Mouse (Mus musculus): ENCODE data around the gene Mon2. TPM values are rescaled to one million over a fixed set of nuclear protein-coding genes. Genes with fewer than 3 reads are reported as not detected.
A peak's percentile ranks its signal among the peaks of the same experiment; 100 is the strongest.

Gene Mon2
- polyA plus RNA-seq, 1 experiment from 2014 or later: 43.3 TPM

GRCm38 (mm10) chr10:122964241-122964636 is 112.1 kb downstream of the Mon2 start:
- Histone ChIP-seq H3K27me3 (ENCODE audit: control insufficient read depth, insufficient read depth, low read length) (no peaks in the 10 kb centered on the region), H3K27ac (peak overlapping the region; percentile 78), H3K9ac (peak overlapping the region; percentile 55; the same call in 1 of the 2 replicates), H3K4me2 (replicated peaks) (peak overlapping the region; percentile 50), H3K4me3 (replicated peaks; ENCODE audit: low read length) (no peak overlapping the region), H3K36me3 (replicated peaks; ENCODE audit: control insufficient read depth, insufficient read depth) (no peaks in the 10 kb centered on the region), H3K4me1 (replicated peaks; ENCODE audit: control insufficient read depth, insufficient read depth, low read length) (peaks cover 24% of the 10 kb centered on the region), H3K9me3 (ENCODE audit: control insufficient read depth, low read length) (no peaks in the 10 kb centered on the region)
- 14% methylated on average over 4 of the region's 4 CpGs for WGBS
- ATAC-seq (ENCODE audit: low FRiP score) (peak; percentile 44; the same call in 1 of the 2 replicates), DNase-seq (ENCODE audit: low spot score) (no peak)

- Histone ChIP-seq H3K9ac (peak overlapping the region; percentile 55), H3K4me1 (replicated peaks; ENCODE audit: control insufficient read depth, insufficient read depth, low read length) (peaks cover 24% of the 10 kb centered on the region)
Observed at GRCm38 (mm10) chr10:122963463-122964240, 112.7 kb downstream of the Mon2 start.

GRCm38 (mm10) chr10:122962651-122963050 is 113.7 kb downstream of the Mon2 start:
- WGBS: 55% methylated on average over 9 of the region's 9 CpGs
- DNase-seq (ENCODE audit: low spot score) (no peak), ATAC-seq (ENCODE audit: low FRiP score) (no peak)
- no peak overlapping the region for H3K9ac ChIP-seq
- H3K27me3 ChIP-seq (ENCODE audit: control insufficient read depth, insufficient read depth, low read length): no peaks in the 10 kb centered on the region
- no peak overlapping the region for H3K4me2 ChIP-seq (replicated peaks)
- no peak overlapping the region for H3K27ac ChIP-seq
- no peaks in the 10 kb centered on the region for H3K9me3 ChIP-seq (ENCODE audit: control insufficient read depth, low read length)
- peaks cover 24% of the 10 kb centered on the region for H3K4me1 ChIP-seq (replicated peaks; ENCODE audit: control insufficient read depth, insufficient read depth, low read length)
- H3K4me3 ChIP-seq (replicated peaks; ENCODE audit: low read length): no peak overlapping the region
- H3K36me3 ChIP-seq (replicated peaks; ENCODE audit: control insufficient read depth, insufficient read depth): no peaks in the 10 kb centered on the region

More at GRCm38 (mm10) chr10:122963463-122964240, 112.7 kb downstream of the Mon2 start:
- H3K9me3 ChIP-seq (ENCODE audit: control insufficient read depth, low read length): no peaks in the 10 kb centered on the region
- H3K36me3 ChIP-seq (replicated peaks; ENCODE audit: control insufficient read depth, insufficient read depth): no peaks in the 10 kb centered on the region
- H3K4me3 ChIP-seq (replicated peaks; ENCODE audit: low read length): peak overlapping the region; percentile 21
- DNase-seq (ENCODE audit: low spot score) (peak; percentile 48), ATAC-seq (ENCODE audit: low FRiP score) (peak; percentile 61; the same call in 1 of the 2 replicates)
- H3K27ac ChIP-seq: peak overlapping the region; percentile 78
- WGBS: 1% methylated on average over 21 of the region's 21 CpGs
- no peaks in the 10 kb centered on the region for H3K27me3 ChIP-seq (ENCODE audit: control insufficient read depth, insufficient read depth, low read length)
- H3K4me2 ChIP-seq (replicated peaks): peak overlapping the region; percentile 50

- ATAC-seq (ENCODE audit: low FRiP score) (no peak), DNase-seq (ENCODE audit: low spot score) (no peak)
- WGBS: 66% methylated on average over 9 of the region's 9 CpGs
- Histone ChIP-seq H3K36me3 (replicated peaks; ENCODE audit: control insufficient read depth, insufficient read depth) (no peaks in the 10 kb centered on the region), H3K4me2 (replicated peaks) (no peak overlapping the region), H3K4me1 (replicated peaks; ENCODE audit: control insufficient read depth, insufficient read depth, low read length) (peaks cover 24% of the 10 kb centered on the region), H3K9me3 (ENCODE audit: control insufficient read depth, low read length) (no peaks in the 10 kb centered on the region), H3K27me3 (ENCODE audit: control insufficient read depth, insufficient read depth, low read length) (no peaks in the 10 kb centered on the region), H3K9ac (no peak overlapping the region), H3K27ac (no peak overlapping the region), H3K4me3 (replicated peaks; ENCODE audit: low read length) (no peak overlapping the region)
Observed at GRCm38 (mm10) chr10:122961494-122961893, 114.8 kb downstream of the Mon2 start.

- H3K4me2 ChIP-seq (replicated peaks): no peak overlapping the region
- ATAC-seq (ENCODE audit: low FRiP score): no peak; the same call in 1 of the 2 replicates
- no peak overlapping the region; the same call in 1 of the 2 replicates for H3K9ac ChIP-seq
- no peaks in the 10 kb centered on the region for H3K27me3 ChIP-seq (ENCODE audit: control insufficient read depth, insufficient read depth, low read length)
- H3K27ac ChIP-seq: no peak overlapping the region
- no peak for DNase-seq (ENCODE audit: low spot score)
- no peaks in the 10 kb centered on the region for H3K36me3 ChIP-seq (replicated peaks; ENCODE audit: control insufficient read depth, insufficient read depth)
- H3K4me1 ChIP-seq (replicated peaks; ENCODE audit: control insufficient read depth, insufficient read depth, low read length): peaks cover 24% of the 10 kb centered on the region
- H3K9me3 ChIP-seq (ENCODE audit: control insufficient read depth, low read length): no peaks in the 10 kb centered on the region
- WGBS: 66% methylated on average over 16 of the region's 16 CpGs
- H3K4me3 ChIP-seq (replicated peaks; ENCODE audit: low read length): no peak overlapping the region
Observed at GRCm38 (mm10) chr10:122960738-122961137, 115.6 kb downstream of the Mon2 start.

GRCm38 (mm10) chr10:122960216-122960615 is 116.1 kb downstream of the Mon2 start:
- Histone ChIP-seq H3K4me3 (replicated peaks; ENCODE audit: low read length) (no peak overlapping the region), H3K9ac (no peak overlapping the region), H3K4me1 (replicated peaks; ENCODE audit: control insufficient read depth, insufficient read depth, low read length) (peaks cover 24% of the 10 kb centered on the region), H3K36me3 (replicated peaks; ENCODE audit: control insufficient read depth, insufficient read depth) (no peaks in the 10 kb centered on the region), H3K27me3 (ENCODE audit: control insufficient read depth, insufficient read depth, low read length) (no peaks in the 10 kb centered on the region), H3K27ac (no peak overlapping the region), H3K9me3 (ENCODE audit: control insufficient read depth, low read length) (no peaks in the 10 kb centered on the region), H3K4me2 (replicated peaks) (no peak overlapping the region)
- no peak for ATAC-seq (ENCODE audit: low FRiP score)
- 81% methylated on average over 16 of the region's 16 CpGs for WGBS
- DNase-seq (ENCODE audit: low spot score): no peak

- H3K4me2 ChIP-seq (replicated peaks): no peak overlapping the region
- H3K27ac ChIP-seq: no peak overlapping the region
- H3K9ac ChIP-seq: no peak overlapping the region
- DNase-seq (ENCODE audit: low spot score) (no peak), ATAC-seq (ENCODE audit: low FRiP score) (no peak)
- no peaks in the 10 kb centered on the region for H3K36me3 ChIP-seq (replicated peaks; ENCODE audit: control insufficient read depth, insufficient read depth)
- H3K4me3 ChIP-seq (replicated peaks; ENCODE audit: low read length): no peak overlapping the region
- no peaks in the 10 kb centered on the region for H3K9me3 ChIP-seq (ENCODE audit: control insufficient read depth, low read length)
- 89% methylated on average over 5 of the region's 5 CpGs for whole genome bisulfite sequencing
- peaks cover 13% of the 10 kb centered on the region for H3K4me1 ChIP-seq (replicated peaks; ENCODE audit: control insufficient read depth, insufficient read depth, low read length)
- no peaks in the 10 kb centered on the region for H3K27me3 ChIP-seq (ENCODE audit: control insufficient read depth, insufficient read depth, low read length)
Observed at GRCm38 (mm10) chr10:122958699-122959098, 117.6 kb downstream of the Mon2 start.

GRCm38 (mm10) chr10:122957918-122958317 is 118.4 kb downstream of the Mon2 start:
- H3K4me1 ChIP-seq (replicated peaks; ENCODE audit: control insufficient read depth, insufficient read depth, low read length): peaks cover 7% of the 10 kb centered on the region; the same call in 1 of the 2 replicates
- H3K4me3 ChIP-seq (replicated peaks; ENCODE audit: low read length): no peak overlapping the region
- no peak overlapping the region for H3K9ac ChIP-seq
- no peaks in the 10 kb centered on the region for H3K27me3 ChIP-seq (ENCODE audit: control insufficient read depth, insufficient read depth, low read length)
- no peak overlapping the region for H3K4me2 ChIP-seq (replicated peaks)
- DNase-seq (ENCODE audit: low spot score): no peak
- ATAC-seq (ENCODE audit: low FRiP score): no peak
- H3K9me3 ChIP-seq (ENCODE audit: control insufficient read depth, low read length): no peaks in the 10 kb centered on the region
- no peaks in the 10 kb centered on the region for H3K36me3 ChIP-seq (replicated peaks; ENCODE audit: control insufficient read depth, insufficient read depth)
- no peak overlapping the region for H3K27ac ChIP-seq
- WGBS: 81% methylated on average over 2 of the region's 2 CpGs

GRCm38 (mm10) chr10:122953576-122953975 is 122.7 kb downstream of the Mon2 start:
- Histone ChIP-seq H3K27ac (no peak overlapping the region), H3K27me3 (ENCODE audit: control insufficient read depth, insufficient read depth, low read length) (no peaks in the 10 kb centered on the region), H3K4me1 (replicated peaks; ENCODE audit: control insufficient read depth, insufficient read depth, low read length) (no peaks in the 10 kb centered on the region), H3K36me3 (replicated peaks; ENCODE audit: control insufficient read depth, insufficient read depth) (no peaks in the 10 kb centered on the region), H3K4me3 (replicated peaks; ENCODE audit: low read length) (no peak overlapping the region), H3K9ac (no peak overlapping the region), H3K9me3 (ENCODE audit: control insufficient read depth, low read length) (no peaks in the 10 kb centered on the region), H3K4me2 (replicated peaks) (no peak overlapping the region)
- ATAC-seq (ENCODE audit: low FRiP score): no peak
- WGBS: 94% methylated on average over 9 of the region's 9 CpGs
- DNase-seq (ENCODE audit: low spot score): no peak

Data from hindbrain, embryonic 14.5 days (tissue).